Mouse (Mus musculus): ENCODE results near the gene Acp6.

Gene Acp6

DNA sequence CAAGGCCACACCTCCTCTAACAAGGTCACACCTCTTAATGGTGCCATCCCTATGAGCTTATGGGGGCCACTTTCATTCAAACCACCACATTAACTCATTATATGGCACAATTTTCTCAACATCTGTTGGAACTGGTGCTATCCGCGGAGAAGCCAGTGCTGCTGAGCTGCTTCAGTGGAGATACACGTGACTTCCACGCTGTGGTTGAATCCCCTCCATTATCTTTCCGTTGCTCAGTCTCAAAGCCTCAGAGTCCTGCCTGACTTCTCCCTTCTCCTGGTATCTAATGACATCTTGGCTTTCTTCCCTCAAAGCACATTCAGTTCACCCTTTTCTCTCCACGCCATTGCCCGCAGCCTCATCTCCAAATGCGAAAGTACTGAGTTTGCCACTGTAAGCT, 38.0 kb downstream of the Acp6 start:
- no peak for DNase-seq (ENCODE audit: low spot score in 2 of 2)

DNA sequence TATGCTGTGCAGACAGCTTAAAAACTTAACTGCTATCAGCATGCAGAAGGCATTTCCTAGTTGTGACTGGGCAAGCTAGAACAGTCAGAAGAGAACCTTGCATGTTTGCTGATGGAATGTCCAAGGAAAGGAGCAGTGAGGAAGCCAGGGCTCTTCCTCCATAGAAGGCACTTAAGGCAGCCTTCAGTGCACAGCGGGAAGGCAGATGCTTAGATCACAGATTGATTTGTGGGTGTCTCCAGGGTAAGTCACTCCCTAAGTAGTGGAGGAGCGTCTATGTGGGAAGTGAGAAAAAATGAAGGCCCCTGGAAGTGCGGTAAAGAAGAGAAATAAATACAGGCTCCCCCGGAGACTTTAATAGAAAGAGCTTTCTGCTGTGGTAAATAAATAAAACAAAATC, 40.7 kb downstream of the Acp6 start:
- DNase-seq (ENCODE audit: low spot score in 2 of 2): no peak

DNA sequence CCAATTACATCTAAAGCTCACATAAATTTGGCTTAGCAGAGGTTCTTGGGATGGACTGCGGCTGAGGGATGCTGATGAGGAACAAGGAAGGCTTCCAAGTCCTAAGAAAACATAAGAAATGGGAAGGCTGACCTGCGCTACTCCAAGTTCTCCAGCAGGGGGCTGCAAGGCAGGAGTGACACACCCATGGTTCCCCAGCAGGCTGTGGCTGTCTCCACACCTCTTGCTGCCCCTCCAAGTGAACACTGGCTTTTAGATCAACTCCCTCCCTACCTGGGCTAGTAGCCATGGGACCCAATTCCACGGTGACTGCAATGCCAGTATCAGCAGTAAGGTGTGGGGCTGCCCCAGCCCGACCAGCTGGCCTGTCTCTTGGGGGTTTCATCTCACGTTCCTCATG, 43.4 kb downstream of the Acp6 start:
- peak; percentile 45 to 76 for DNase-seq (ENCODE audit: low spot score in 2 of 2)

GRCm38 (mm10) chr3:97203880-97204279, 45.3 kb downstream of the Acp6 start:
- DNase-seq (ENCODE audit: low spot score in 2 of 2): no peak

DNA sequence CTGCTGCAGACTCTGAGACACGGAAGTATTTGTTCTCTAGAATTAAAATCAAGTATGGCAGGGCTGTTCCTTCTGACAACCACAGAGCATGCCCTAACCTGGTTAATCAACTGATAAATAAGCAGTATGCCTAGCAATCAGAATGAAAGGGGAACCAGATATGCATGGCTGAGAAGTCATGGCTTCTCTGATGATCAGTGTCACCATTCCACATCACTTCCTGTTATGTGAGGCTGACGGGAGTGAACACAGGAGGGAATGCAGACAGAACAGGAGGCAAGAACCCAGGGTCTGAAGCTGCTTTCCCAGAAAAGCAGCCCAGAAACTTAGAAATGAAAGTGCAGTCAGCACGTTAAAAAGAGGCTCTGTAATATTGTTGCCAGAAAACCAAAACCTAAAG, 47.9 kb downstream of the Acp6 start:
- DNase-seq (ENCODE audit: low spot score in 2 of 2): no peak

DNA sequence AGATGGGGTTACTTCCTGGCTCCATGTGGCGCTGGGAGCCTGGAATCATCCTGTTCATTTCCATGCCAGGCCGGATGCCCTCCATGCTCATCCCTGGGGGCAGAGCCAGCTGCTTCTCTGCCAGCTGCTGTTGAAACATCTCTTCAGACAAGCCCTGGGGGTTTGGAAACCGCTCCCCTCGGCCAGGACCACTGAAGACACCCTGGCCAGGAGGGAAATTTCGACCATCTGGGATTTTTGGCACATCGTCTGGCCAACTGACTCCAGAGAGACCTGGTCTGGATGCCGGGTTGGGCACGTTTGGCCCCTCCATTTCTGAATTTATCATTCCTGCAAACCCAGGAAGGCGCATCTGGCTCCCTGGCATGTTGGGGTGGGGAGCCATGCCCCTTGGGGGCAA, 50.8 kb downstream of the Acp6 start:
- no peak for DNase-seq (ENCODE audit: low spot score in 2 of 2)

GRCm38 (mm10) chr3:97211177-97211576, 52.6 kb downstream of the Acp6 start:
- DNase-seq (ENCODE audit: low spot score in 2 of 2): no peak

- no peak for DNase-seq (ENCODE audit: low spot score in 2 of 2)
Measured at GRCm38 (mm10) chr3:97213871-97214270, 55.3 kb downstream of the Acp6 start.

DNA sequence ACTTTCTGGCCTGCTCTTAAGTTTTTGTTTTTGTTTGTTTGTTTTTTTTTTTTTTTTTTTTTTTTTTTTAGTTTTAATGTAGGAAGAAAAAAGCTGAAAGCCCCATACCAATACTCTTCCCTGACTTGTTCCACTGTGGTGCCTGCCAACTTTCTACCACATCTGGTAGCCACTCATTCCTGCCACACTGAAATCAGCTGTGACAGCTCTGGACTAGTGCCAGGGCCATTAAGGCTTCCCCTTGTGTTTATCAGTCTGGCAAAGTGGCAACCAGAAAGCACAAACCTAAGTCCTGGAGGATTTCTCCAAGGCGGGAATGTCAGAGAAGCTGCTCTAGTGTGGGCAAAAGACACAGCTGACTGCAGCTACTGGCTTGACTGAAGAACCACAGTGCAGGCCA, 55.9 kb downstream of the Acp6 start:
- DNase-seq (ENCODE audit: low spot score in 2 of 2): no peak

DNA sequence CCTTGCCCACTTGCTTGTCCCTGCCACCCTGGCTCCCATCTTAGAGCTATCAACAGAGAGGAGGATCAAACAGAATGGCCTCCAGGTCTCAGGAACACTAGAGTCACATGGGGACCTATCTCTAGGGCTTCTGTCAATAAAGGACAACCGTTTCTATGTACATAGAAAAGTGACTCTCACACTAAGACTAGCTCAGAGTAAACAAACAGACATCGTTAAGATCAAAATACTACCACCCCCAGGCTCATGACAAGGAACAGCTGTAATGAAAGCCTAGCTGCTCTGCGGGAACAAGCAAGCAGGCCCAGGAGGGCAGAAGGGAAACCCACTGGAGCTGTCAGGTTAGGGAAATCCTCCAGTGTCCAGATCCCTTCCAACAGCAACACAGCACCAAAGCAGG, 56.9 kb downstream of the Acp6 start:
- no peak for DNase-seq (ENCODE audit: low spot score in 2 of 2)

DNA sequence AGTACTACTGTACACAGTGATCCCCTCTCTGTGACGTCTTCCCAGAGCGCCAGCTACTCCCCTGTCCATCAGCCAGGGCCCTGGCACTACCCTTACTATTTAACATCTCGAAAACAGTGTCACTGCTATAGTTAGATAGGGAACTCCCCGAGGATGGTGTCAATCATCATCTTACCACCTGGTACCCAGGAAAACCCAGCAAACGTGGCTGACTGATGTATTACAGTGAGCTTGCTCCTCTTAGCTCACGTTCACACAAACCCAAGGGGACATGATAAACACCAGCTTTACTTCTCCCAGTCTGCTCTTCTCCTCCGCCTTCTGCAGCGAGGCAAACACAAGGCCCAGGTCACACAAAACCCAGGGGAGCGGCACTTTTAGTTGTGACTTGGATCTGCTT, 64.7 kb downstream of the Acp6 start:
- DNase-seq (ENCODE audit: low spot score in 2 of 2): no peak

DNA sequence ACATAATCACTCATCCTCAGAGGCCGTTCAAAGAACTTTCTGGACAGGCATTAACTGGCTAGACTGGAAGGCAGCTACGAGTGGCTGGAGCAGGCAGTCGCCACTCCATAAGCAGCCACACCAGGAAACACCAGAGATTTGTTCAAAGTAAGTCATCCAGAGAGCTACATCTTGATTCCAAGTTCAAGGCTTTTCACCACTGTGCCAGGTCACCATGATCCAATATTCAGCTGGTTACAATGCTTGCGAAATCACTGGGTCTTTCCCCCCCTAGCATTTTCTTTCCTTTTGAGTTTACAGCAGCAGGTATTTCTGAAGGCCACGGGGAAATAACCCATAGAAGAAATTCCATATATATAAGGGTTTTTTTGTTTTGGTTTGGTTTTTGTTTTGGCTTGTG, 66.7 kb downstream of the Acp6 start:
- DNase-seq (ENCODE audit: low spot score in 2 of 2): no peak

DNA sequence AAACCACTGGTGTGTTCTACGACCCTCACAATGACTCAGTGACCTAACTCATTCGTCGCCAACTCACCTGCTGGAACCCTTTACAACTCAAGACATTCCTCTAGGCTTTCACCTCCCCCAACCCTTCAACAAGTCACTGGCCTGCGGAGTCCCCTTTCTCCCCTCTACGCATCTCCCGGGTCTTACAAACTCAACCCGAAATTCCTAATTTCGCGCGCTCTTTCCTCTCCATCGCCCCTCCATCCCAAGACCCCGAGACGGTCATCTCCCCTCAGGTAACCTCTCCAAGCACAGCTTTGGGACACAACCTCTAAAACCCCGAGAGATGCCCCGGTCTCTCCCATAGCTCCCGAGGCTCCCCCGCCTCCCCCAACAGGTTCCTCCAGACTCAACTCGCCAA, 68.1 kb downstream of the Acp6 start:
- no peak for DNase-seq (ENCODE audit: low spot score in 2 of 2)

Measured in urinary bladder, postnatal 4 days (tissue).